Mouse (Mus musculus) midbrain, embryonic 11.5 days (tissue): ENCODE data around the gene Gabrb2. TPM values are rescaled to one million over a fixed set of nuclear protein-coding genes. Genes with fewer than 3 reads are reported as not detected.

Experiments used
- ATAC-seq: fragments of 200-750 bp; cut with Nextera tagmentation; 2 replicates; pipeline ENCODE4 v1.8.0; 2017; ENCODE audit warnings: moderate TSS enrichment, moderate library complexity; ENCODE audit not compliant: low FRiP score
- DNase-seq: peaks from one replicate; pipeline ENCODE4 v3.0.0; 2015; ENCODE audit warnings: low spot score; ENCODE audit errors: missing footprints
- H3K27ac ChIP-seq: fragments of 300-500 bp; sonication (generic); 2 replicates; pipeline ENCODE4 v1.5.1; 2014; ENCODE audit warnings: low read depth, low read length
- H3K27me3 ChIP-seq: fragments of 300-500 bp; sonication (generic); 2 replicates; pipeline ENCODE4 v1.6.1; 2014; ENCODE audit warnings: mild to moderate bottlenecking, low read length, moderate library complexity, mixed read lengths; ENCODE audit not compliant: control insufficient read depth, insufficient read depth
- H3K36me3 ChIP-seq: fragments of 300-500 bp; sonication (generic); 2 replicates; pipeline ENCODE4 v1.6.1; 2014; ENCODE audit warnings: mild to moderate bottlenecking, low read length, moderate library complexity, mixed read lengths; ENCODE audit not compliant: control insufficient read depth, insufficient read depth
- H3K4me1 ChIP-seq: fragments of 300-500 bp; sonication (generic); 2 replicates; pipeline ENCODE4 v1.6.1; 2014; ENCODE audit warnings: low read length; ENCODE audit not compliant: control insufficient read depth, insufficient read depth
- H3K4me2 ChIP-seq: fragments of 300-500 bp; sonication (generic); 2 replicates; pipeline ENCODE4 v1.6.1; 2014; ENCODE audit warnings: mild to moderate bottlenecking, moderate library complexity
- H3K4me3 ChIP-seq: fragments of 300-500 bp; sonication (generic); 2 replicates; pipeline ENCODE4 v1.5.1; 2014; ENCODE audit warnings: low read depth, low read length
- H3K9ac ChIP-seq: fragments of 300-500 bp; sonication (generic); 2 replicates; pipeline ENCODE4 v1.6.1; 2014; ENCODE audit warnings: low read length
- H3K9me3 ChIP-seq: fragments of 300-500 bp; sonication (generic); 2 replicates; pipeline ENCODE4 v1.6.1; 2016; ENCODE audit warnings: low read length; ENCODE audit not compliant: control insufficient read depth
- WGBS: fragments of 180-500 bp; shearing (Covaris S2); extraction: QIAGEN DNeasy Blood & Tissue Kit; methylation state at CpG from one replicate; pipeline ENCODE4 v1.1.7; 2014; 5-methylcytosine and 5-hydroxymethylcytosine counted together
- polyA plus RNA-seq: library from polyadenylated mRNA; unstranded; fragments of >200 nt; fragmentation: Nextera tagmentation; extraction: Ambion mirVana; gene quantifications from 2 replicates; pipeline ENCODE4 v1.2.1, GENCODE M21; 2014

Gene Gabrb2
- 11.2 and 14.2 TPM in 2 replicates for polyA plus RNA-seq

GRCm38 (mm10) chr11:42418996-42419782 lies at the start of gene Gabrb2:
Gene Gabrb2 (plus strand): TSS chr11:42419757.
- Histone ChIP-seq H3K36me3 (no peaks in the 10 kb centered on the region), H3K4me3 (peak within 1 kb of the TSS; percentile 55), H3K27ac (peak within 1 kb of the TSS; percentile 20; the same call in 1 of the 2 replicates), H3K27me3 (no peaks in the 10 kb centered on the region), H3K9ac (peak within 1 kb of the TSS; percentile 71), H3K4me1 (peaks cover 4% of the 10 kb centered on the region), H3K4me2 (peak within 1 kb of the TSS; percentile 73), H3K9me3 (no peaks in the 10 kb centered on the region)
- 30% methylated on average over 19 of the region's 20 CpGs for WGBS
- ATAC-seq: peak; percentile 4
- peak; percentile 89 for DNase-seq

DNA sequence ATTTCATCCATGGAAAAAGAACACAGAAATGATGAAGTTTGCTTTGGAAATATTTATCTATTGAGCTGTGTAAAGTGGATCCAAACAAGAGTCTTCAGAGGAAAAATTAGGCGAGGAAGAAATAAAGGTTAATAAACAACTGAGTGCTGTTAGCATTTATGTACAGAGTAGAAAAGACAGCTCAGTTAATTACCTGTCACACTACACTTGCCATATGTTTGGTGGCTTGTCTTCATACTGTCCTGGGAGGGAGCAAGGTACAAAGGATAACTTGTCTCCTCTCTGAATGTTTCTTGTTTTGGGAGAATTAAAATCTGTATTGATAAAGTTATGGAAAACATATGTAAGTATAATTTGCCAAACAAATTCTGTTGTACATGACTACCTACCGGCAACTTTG lies 40.6 kb upstream of the Gabrb2 start:
- Histone ChIP-seq H3K4me3 (no peak overlapping the region), H3K4me2 (no peak overlapping the region), H3K27me3 (no peaks in the 10 kb centered on the region), H3K36me3 (no peaks in the 10 kb centered on the region), H3K27ac (no peak overlapping the region), H3K9ac (no peak overlapping the region), H3K9me3 (no peaks in the 10 kb centered on the region), H3K4me1 (no peaks in the 10 kb centered on the region)
- WGBS: 79% methylated on average over 2 of the region's 2 CpGs
- no peak for DNase-seq
- ATAC-seq: no peak

GRCm38 (mm10) chr11:42386486-42386885 lies 33.1 kb upstream of the Gabrb2 start:
- H3K27me3 ChIP-seq: no peaks in the 10 kb centered on the region
- no peak overlapping the region for H3K4me2 ChIP-seq
- 82% methylated on average over 4 of the region's 4 CpGs for WGBS
- H3K9me3 ChIP-seq: no peaks in the 10 kb centered on the region
- DNase-seq: no peak
- no peak overlapping the region for H3K27ac ChIP-seq
- H3K9ac ChIP-seq: no peak overlapping the region
- no peaks in the 10 kb centered on the region for H3K4me1 ChIP-seq
- no peak overlapping the region for H3K4me3 ChIP-seq
- ATAC-seq: no peak
- no peaks in the 10 kb centered on the region for H3K36me3 ChIP-seq

DNA sequence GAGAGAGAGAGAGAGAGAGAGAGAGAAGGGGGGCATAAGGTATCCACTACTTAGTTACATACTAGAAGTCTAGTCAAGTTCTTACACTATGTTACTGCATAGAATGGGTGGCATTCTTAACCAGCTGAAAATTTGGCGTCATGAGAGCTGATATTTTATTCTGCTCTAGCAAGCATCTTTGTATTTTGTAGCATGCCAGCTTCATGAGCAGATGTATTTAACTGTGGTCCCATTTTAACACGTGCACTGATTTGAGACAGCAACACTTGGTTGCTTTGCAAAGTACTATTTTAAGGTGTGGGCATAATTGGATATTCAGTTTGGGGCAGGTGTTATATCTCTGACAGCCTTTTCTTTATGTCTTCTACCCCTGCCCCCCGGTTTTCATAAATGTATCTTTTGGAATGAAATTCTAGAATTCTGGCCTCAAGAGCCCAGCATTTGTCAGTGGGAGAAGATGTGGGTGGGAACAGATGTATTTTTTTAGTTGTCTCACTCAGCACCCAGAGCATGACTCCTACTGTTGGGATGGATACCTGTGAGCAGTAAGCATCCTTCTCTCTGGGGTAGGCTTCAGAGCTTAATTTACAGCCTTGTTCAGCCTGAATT lies 28.8 kb upstream of the Gabrb2 start:
- Histone ChIP-seq H3K27ac (no peak overlapping the region), H3K4me1 (no peaks in the 10 kb centered on the region), H3K27me3 (no peaks in the 10 kb centered on the region), H3K9me3 (no peaks in the 10 kb centered on the region), H3K4me2 (no peak overlapping the region), H3K4me3 (no peak overlapping the region), H3K9ac (no peak overlapping the region), H3K36me3 (no peaks in the 10 kb centered on the region)
- 77% methylated on average over 3 of the region's 3 CpGs for WGBS
- ATAC-seq (no peak), DNase-seq (no peak)

DNA sequence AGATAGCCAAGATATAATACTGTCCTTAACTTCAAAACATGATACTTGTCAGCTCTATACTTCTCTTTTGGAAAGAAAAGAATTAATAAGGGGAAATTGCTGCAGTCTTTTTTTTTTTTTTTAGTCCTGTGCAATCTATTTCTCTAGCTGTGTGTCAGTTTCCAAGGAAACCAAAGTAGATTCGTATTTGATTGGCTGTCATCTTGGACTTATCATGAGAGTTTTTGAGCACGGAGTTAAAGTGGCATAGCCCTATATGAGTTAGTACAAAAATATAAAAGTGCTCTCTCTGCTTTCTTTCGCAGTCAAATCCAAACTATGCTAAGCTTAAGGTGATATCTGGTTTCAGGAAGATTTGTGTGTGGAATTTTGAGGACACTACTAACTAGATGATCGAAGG lies 26.1 kb upstream of the Gabrb2 start:
- Histone ChIP-seq H3K27ac (no peak overlapping the region), H3K27me3 (no peaks in the 10 kb centered on the region), H3K36me3 (no peaks in the 10 kb centered on the region), H3K4me3 (no peak overlapping the region), H3K9me3 (no peaks in the 10 kb centered on the region), H3K9ac (no peak overlapping the region), H3K4me1 (no peaks in the 10 kb centered on the region), H3K4me2 (no peak overlapping the region)
- 84% methylated on average over 4 of the region's 4 CpGs for WGBS
- ATAC-seq: no peak
- no peak for DNase-seq

DNA sequence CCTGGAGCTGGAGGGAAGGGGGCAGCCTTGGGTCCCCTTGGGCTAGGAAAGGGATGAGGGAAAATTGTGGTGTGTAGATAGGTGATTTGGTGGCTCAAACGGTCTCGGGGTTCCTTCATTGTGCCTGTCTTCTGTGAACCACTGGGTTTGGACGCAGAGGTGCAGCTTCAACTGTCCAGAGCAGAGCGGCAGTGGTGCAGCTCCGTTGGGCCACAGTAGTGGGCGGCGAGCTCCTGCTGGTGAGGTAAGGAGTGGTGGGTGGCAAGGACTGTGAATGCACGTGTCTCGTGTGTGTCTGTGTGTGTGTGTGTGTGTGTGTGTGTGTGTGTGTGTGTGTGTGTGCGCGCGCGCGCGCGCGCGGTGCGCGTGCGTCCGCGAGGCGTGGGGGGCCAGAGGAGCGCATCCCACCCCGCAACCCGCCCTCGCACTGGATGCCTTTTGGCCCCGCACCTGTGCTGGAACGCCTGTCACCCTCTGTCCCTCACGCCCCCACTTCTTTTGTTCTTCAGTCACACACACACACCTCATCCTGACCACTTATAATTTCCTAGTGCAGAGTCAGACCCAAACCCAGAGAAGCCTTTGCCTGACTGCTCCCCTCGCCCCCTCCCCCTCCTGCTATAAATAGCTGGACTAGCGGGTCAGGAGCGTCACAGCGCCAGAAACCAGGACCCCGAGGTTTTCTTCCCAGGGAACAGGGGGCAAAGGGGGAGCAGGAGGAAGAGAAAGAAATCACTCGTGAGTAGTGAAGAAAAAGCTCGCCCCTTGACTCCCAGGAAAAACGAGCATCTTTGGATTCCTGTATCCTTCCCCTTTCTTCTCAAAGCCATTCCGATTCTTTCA lies 455 bp downstream of the Gabrb2 start:
- under 1% methylated on average over 38 of the region's 40 CpGs for WGBS
- H3K4me3 ChIP-seq: peak overlapping the region; percentile 55
- H3K9me3 ChIP-seq: no peaks in the 10 kb centered on the region
- ATAC-seq (peak; percentile 87), DNase-seq (peak; percentile 96)
- peak overlapping the region; percentile 71 for H3K9ac ChIP-seq
- no peaks in the 10 kb centered on the region for H3K36me3 ChIP-seq
- peak overlapping the region; percentile 73 for H3K4me2 ChIP-seq
- H3K27me3 ChIP-seq: no peaks in the 10 kb centered on the region
- peaks cover 4% of the 10 kb centered on the region for H3K4me1 ChIP-seq
- H3K27ac ChIP-seq: peak overlapping the region; percentile 20; the same call in 1 of the 2 replicates

DNA sequence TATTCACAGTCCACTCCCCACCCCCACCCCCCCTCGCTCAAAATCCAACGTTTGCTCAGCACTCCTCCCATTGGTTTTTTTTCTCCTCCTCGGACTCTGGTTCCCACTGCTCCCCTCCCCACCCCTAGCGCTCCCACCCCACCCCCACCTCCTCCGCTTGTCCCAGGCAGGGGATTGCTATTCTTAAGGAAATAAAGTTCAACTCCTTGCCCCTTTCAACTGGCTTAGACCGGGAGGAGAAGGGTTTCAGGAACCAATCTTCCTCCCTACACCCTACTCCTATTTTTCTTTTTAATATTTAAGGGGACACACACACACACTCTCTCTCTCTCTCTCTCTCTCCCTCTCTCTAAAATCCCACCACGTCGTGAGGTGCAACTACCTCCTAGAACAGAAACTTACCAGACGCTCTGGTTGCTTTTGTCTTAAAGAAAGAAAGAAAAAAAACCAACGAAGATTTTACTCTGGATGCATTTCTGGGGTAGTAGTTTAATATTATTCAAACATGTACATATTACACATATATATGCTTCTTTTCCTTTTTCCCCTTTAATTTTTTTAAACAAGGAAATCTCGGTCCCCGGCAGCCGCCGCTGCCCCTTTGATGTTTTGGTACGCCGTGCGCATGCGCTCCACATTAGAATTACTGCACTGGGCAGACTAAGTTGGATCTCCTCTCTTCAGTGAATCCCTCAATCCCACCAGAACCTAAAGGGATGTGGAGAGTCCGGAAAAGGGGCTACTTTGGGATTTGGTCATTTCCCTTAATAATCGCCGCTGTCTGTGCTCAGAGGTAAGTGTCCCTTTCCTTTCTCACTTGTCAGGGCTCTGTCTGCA lies 1.3 kb downstream of the Gabrb2 start:
- WGBS: under 1% methylated on average over 21 of the region's 21 CpGs

DNA sequence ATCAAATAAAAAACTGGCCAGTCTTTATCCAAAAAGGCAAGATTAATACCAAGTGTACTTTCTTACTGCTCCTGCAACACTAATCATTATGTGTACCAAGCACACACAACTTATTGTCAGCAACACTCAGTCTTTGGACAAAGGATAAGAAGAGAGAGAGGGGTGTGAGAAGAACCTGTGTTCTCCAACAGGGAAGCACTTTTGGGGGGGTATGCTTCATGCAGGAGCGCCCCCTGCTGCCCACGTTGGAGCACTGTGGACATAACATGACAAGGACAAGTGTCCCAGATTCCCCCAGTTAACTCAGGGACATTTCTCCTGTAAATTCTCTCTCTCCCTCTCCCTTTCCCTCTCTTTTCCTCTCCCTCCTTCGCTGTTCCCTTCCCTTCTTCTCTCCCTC lies 3.7 kb downstream of the Gabrb2 start:
- 0% methylated on average over 3 of the region's 3 CpGs for WGBS
- no peak overlapping the region for H3K9ac ChIP-seq
- ATAC-seq: 0 out of 2 replicates have a peak, but pooled peaks have one; percentile 8

More for the DNA sequence above, 1.3 kb downstream of the Gabrb2 start:
- peak overlapping the region; percentile 71 for H3K9ac ChIP-seq
- ATAC-seq: peak; percentile 77
- DNase-seq: peak; percentile 99
- H3K27ac ChIP-seq: peak overlapping the region; percentile 17; the same call in 1 of the 2 replicates
- H3K36me3 ChIP-seq: no peaks in the 10 kb centered on the region
- H3K4me3 ChIP-seq: peak overlapping the region; percentile 55
- no peaks in the 10 kb centered on the region for H3K9me3 ChIP-seq
- H3K4me2 ChIP-seq: peak overlapping the region; percentile 73
- H3K4me1 ChIP-seq: peaks cover 4% of the 10 kb centered on the region
- no peaks in the 10 kb centered on the region for H3K27me3 ChIP-seq

More for the DNA sequence above, 3.7 kb downstream of the Gabrb2 start:
- Histone ChIP-seq H3K27me3 (no peaks in the 10 kb centered on the region), H3K4me2 (no peak overlapping the region), H3K9me3 (no peaks in the 10 kb centered on the region), H3K27ac (no peak overlapping the region), H3K4me1 (peaks cover 4% of the 10 kb centered on the region), H3K36me3 (no peaks in the 10 kb centered on the region), H3K4me3 (no peak overlapping the region)
- peak; percentile 93 for DNase-seq
